Mouse (Mus musculus): ENCODE measurements around the gene Agfg1.

- TF ChIP-seq ZNF384 (IDR thresholded peaks at IDR 0.05; ENCODE audit: low read depth, low read length) (no peak), MAFK (IDR thresholded peaks at IDR 0.05; ENCODE audit: insufficient read depth, low read depth, low read length) (no peak), CHD2 (IDR thresholded peaks at IDR 0.05; ENCODE audit: low read depth, low read length) (no peak), ZC3H11A (IDR thresholded peaks at IDR 0.05; ENCODE audit: borderline replicate concordance, low read depth, low read length) (no peak)
Measured at GRCm38 (mm10) chr1:82901201-82901600, 61.9 kb downstream of the Agfg1 start.

Measured in ES-E14 (cell line).